Mouse (Mus musculus): Measurements from ENCODE around the gene Pias1. TPM values are rescaled to one million over a fixed set of nuclear protein-coding genes. Genes with fewer than 3 reads are reported as not detected.

Pias1 gene
- total RNA-seq, 2 experiments from 2014 or later: 20.3 to 24.5 TPM

DNA sequence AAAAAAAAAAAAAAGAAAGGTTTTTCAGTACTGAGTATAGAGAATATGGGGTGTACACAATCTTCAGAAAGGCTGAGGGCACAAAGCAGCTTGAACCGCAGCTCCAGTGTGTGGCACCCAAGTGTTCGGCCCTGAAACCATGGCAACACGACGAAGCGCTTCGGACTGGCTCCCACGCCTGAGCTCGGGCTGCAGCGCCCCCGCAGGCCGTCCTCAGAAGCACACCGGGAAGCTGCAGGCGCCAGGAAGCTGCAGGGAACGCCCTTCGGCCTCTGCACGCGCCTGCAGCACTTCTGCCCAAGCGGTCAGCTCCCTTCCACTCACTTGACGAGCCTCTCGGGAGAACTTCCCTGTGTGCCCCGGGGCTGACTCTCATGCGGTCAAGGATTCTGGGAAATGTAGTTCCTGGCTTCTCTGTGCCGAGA is 159.1 kb downstream of the Pias1 start:
- intact Hi-C loops (cut with DNase I): no loop called here
- peak; percentile 92 for DNase-seq (ENCODE audit: low spot score)

Other genes starting within 250 kb of the Pias1 start
- gene Fem1b, start 176.0 kb downstream of the Pias1 start, total RNA-seq (2021): 10 to 100 TPM; 18.2 to 20.6 TPM
- 10 to 100 TPM; 18.0 to 19.7 TPM for gene Cln6, start 149.1 kb downstream of the Pias1 start, total RNA-seq (2021)
- gene Calml4, start 129.8 kb downstream of the Pias1 start, total RNA-seq (2021): 1 to 10 TPM; 1.3 to 1.7 TPM
- gene Skor1, start 161.0 kb upstream of the Pias1 start, total RNA-seq (2021): not detected

All from heart, postnatal 25 days (tissue).